Mouse (Mus musculus) gastrocnemius, adult 18-20 months (tissue): Measurements from ENCODE around the gene Hrc. TPM values are rescaled to one million over a fixed set of nuclear protein-coding genes. Genes with fewer than 3 reads are reported as not detected.

ENCODE experiments used
- DNase-seq: peaks from one replicate; pipeline ENCODE4 v3.0.0; 2021; ENCODE audit warnings: low spot score
- long read RNA-seq, 2 experiments: library from polyadenylated mRNA; stranded (forward); transcript quantifications; one replicate each; pipeline ENCODE4 v2.0.0; 2021
- total RNA-seq, 2 experiments: library from RNA; stranded (reverse); gene quantifications; 2 replicates each; pipeline ENCODE4 v1.2.3; 2021

Gene Hrc
- total RNA-seq, result 100 to 1,000 TPM; 877 to 904 TPM
- long read RNA-seq, experiment 1, transcript Hrc-201 (6 exons, 2,411 nt), result major isoform, 87 of 1,731 reads
- long read RNA-seq, experiment 1, partial matches to known transcripts, result 1,629 of 1,731 reads
- long read RNA-seq, experiment 1, other reads (novel, unspliced or antisense), result 15 of 1,731 reads
- long read RNA-seq, experiment 2, transcript Hrc-201 (6 exons, 2,411 nt), result major isoform, 79 of 1,582 reads
- long read RNA-seq, experiment 2, partial matches to known transcripts, result 1,481 of 1,582 reads
- long read RNA-seq, experiment 2, other reads (novel, unspliced or antisense), result 22 of 1,582 reads

GRCm38 (mm10) chr7:45335056-45335455 lies at the start of gene Hrc:
Hrc (plus strand) TSS chr7:45335290.
- peak; percentile 79 for DNase-seq

DNA sequence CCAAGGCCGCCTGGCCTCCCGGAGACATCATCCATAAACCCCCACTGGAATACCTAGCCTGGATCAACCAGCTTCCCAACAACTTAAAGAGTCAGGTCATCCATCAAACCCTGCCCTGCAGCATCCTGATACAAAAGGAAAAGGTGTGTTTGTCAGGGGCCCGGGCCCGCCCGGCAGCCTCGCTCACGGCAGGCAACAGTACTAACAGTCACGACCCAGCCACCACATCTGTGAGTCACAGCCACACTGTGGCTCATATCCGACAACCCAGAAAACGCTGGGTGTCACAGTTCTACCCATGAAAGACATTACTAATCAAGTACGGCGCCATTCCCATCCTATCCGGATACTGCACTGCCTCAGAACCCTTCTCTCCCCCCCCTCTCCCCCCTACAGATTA lies 48.6 kb upstream of the Hrc start:
- no peak for DNase-seq

DNA sequence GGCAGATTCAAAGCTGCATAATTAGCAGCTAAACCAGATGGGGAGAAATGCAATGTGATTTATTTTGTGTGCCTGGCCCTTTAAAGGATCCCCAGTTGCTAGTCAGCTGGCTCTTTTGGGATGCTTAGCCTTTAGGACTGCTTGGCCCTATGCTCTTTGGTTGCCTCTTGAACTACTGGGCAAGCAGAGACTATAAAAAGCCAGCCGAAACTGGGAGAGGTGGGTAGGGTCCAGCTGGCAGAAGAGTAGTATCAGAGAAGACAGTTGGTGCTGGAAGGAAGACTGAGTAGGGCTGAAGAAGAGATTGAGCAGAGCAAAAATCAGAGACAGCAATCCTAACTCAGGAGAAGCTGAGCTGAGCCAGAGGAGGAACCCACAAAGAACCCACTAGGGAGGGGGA lies 38.5 kb upstream of the Hrc start:
- DNase-seq, result peak; percentile 47

- DNase-seq, result no peak
Observed at GRCm38 (mm10) chr7:45297563-45297962, 37.5 kb upstream of the Hrc start.

GRCm38 (mm10) chr7:45299752-45300151 lies 35.3 kb upstream of the Hrc start:
- peak; percentile 50 for DNase-seq

- DNase-seq, result peak; percentile 73
Observed at GRCm38 (mm10) chr7:45300270-45300669, 34.8 kb upstream of the Hrc start.

- no peak for DNase-seq
Observed at GRCm38 (mm10) chr7:45302626-45303025, 32.5 kb upstream of the Hrc start.

GRCm38 (mm10) chr7:45304869-45305268 lies 30.2 kb upstream of the Hrc start:
- no peak for DNase-seq

- DNase-seq, result peak; percentile 62
Observed at GRCm38 (mm10) chr7:45305275-45305674, 29.8 kb upstream of the Hrc start.

DNA sequence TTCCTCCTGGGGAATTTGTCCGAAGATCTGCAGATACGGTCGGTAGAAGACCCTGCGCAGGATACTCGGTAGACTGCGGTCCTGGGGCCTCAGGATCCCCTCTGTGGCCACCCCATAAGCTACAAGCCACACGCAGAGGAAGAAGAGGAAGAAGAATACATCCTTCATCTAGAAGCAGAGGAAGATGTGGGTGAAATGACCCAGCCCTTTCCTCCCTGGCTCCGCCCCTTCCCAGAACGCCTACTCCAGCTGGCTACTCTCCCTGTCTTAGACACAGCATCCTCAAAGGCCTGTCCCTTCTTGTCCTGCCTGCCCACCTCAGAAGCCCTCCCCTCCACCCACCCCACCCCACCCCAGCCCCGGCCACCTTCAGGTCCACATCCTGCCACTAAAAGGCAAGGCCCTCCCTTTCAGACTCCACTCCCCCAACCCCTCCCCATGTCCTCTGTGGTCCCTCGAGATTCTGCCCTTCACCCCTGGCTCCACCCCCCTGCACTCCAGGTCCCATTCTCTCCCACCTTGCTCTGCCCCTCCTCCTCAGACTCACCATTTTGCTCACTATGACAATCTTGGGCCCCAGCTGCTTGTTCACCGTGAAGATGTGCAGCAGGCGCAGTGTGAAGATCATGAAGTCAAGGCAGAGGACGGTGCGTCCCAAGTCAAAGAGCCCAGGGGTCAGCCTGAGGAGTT lies 26.4 kb upstream of the Hrc start:
- DNase-seq, result no peak

DNA sequence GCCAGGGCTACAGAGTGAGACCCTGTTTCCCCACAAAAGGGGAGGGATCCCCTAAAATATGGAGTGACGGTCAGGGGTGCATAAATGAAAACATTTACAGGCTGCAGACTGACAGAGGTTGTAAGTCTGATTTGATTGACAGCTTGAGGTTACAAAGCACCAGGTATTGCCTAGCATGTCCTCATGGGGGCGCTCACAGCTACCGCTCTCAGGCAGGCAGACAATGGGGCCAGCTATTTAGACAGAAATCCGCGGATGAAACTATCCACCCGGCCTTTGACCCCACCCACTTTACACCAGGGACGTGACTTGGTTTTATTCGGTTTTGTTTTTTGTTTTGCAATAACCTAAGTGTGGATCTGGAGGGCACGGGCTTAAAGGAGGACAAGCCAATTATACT lies 25.6 kb upstream of the Hrc start:
- DNase-seq, result peak; percentile 56

DNA sequence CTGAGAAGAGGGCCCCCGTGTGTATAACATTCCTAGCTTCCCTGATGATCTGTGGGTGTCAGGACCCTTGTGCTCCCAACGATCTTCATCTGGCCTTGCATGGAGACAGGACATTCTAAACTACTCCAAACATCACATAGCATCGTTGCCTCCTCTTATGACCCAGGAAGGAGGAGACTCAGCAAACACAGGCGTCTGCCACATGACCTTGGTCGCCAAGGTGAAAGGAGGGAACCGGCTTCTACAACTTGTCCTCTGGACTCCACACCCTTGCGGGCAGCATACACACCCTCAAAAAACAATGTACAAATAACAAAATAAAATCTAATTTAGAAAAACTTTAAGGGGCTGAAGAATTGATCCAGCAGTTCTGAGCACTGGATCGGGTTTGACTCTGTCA lies 23.1 kb upstream of the Hrc start:
- DNase-seq, result no peak

DNA sequence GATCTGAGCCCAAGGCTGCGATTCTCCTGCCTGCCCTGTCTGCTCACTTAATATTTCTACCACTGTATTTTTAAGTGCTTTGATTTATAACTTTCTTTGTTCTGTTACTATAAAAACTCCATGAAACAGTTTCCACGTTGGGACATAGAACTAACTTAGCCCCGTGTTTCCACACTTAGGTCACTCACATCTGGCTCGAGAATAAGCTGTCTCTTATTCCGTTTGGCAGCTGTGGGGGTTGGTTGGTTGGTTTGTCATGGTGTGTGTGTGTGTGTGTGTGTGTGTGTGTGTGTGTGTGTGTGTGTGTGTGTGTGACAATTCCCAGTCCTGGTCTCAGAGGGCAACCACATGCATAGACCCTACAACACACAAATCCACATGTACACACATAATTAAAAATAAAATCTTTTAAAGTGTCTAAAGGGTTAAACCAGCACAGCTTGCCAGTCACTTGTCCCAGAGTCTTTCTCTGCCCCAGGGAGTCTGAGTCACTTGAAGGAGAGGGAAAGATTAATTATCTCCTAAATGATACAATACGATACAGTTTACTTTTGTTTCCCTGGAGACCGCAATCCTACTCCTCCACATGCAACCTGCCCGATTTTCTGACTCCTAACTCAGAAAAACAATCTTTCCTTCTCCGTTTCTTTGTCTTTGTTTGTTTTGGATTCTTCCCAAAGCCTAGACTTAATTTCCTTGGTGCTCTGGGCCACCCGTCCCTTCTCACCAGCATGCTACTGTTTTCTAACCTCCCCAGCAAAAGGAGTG lies 22.2 kb upstream of the Hrc start:
- DNase-seq, result no peak

- DNase-seq, result no peak
Observed at GRCm38 (mm10) chr7:45313495-45313894, 21.6 kb upstream of the Hrc start.

- DNase-seq, result no peak
Observed at GRCm38 (mm10) chr7:45315182-45315701, 19.8 kb upstream of the Hrc start.

GRCm38 (mm10) chr7:45316536-45316935 lies 18.6 kb upstream of the Hrc start:
- no peak for DNase-seq

DNA sequence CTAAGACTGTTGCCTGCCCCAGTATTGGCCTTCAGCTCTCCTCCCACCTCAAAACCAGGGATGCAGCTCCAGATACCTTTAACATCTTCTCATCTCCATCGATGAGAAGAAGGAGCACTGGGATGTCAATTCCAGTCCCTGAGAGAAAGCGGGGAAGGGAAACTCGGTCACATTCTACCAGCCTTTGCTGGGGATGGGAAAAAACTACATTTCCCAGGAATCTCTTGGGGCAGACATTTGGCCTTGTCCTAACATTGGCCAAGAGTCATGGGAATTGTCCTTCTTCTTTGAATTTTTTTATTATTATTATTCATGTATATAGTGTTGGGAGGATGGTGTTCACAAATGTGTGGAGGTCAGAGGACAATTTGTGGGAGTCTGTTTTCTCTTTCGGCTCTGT lies 12.8 kb upstream of the Hrc start:
- no peak for DNase-seq

DNA sequence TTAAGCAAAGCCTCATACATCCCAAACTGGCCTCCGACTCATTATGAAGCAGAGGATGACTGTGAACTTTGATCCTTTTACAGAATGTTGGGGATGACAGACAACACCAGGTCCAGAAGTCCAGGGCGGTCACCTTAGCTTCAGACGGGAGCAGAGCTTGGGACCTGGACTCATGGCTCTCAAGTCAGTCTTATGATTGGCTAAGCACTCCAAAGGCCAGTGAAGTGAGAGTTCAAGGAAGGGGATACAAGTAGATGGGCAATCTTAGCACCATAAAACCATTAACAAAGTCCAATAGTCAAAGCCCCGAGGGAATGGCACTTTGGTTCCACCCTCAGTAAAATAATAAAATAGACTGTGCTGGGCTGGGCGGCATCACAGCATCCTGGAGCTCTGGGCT lies 12.0 kb upstream of the Hrc start:
- no peak for DNase-seq

GRCm38 (mm10) chr7:45325800-45326199 lies 9.3 kb upstream of the Hrc start:
- DNase-seq, result no peak

GRCm38 (mm10) chr7:45328841-45329475 lies 6.1 kb upstream of the Hrc start:
- no peak for DNase-seq

DNA sequence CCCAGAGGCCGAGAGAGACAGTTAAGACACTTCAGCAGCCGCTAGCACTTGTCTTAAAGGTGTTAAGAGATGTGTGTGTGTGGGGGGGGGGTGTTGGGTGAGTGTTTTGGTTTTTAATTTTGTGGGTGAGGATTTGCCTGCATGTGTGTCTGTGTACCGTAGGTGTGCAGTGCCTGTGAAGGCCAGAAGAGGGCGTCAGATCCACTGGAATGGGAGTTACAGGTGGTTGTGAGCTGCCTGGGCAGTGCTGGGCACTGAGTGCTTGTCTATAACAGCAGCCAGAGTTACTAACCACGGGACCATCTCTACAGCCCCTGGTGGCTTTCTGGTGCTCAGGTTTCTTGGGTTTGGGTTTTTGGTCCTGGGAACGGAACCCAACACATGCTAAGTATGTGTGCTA lies 3.6 kb upstream of the Hrc start:
- no peak for DNase-seq
